Mouse (Mus musculus) heart, adult 2 months (tissue): ENCODE results near the gene Nwd2. TPM values are rescaled to one million over a fixed set of nuclear protein-coding genes. Genes with fewer than 3 reads are reported as not detected.

Experiments used
- DNase-seq, 2 experiments: peaks; one replicate each; pipeline ENCODE4 v3.0.0; 2021
- H3K27ac ChIP-seq: fragments of 200-600 bp; 2 replicates; pipeline ENCODE4 v1.8.1; 2022
- H3K27me3 ChIP-seq: fragments of 200-500 bp; 2 replicates; pipeline ENCODE4 v1.6.1; 2012; ENCODE audit warnings: mild to moderate bottlenecking, low read length, inconsistent platforms, mixed read lengths; ENCODE audit not compliant: control insufficient read depth, insufficient read depth
- H3K36me3 ChIP-seq: fragments of 200-500 bp; 2 replicates; pipeline ENCODE4 v1.6.1; 2012; ENCODE audit warnings: low read length, inconsistent platforms; ENCODE audit not compliant: control insufficient read depth, insufficient read depth
- H3K4me1 ChIP-seq: fragments of 200-500 bp; 2 replicates; pipeline ENCODE4 v1.6.1; 2011; ENCODE audit warnings: low read length; ENCODE audit not compliant: control insufficient read depth, insufficient read depth
- H3K4me3 ChIP-seq: fragments of 200-600 bp; 2 replicates; pipeline ENCODE4 v1.8.1; 2022
- H3K79me2 ChIP-seq: fragments of 200-500 bp; replicated peaks from 2 replicates; pipeline ENCODE4 v1.6.1; 2012; ENCODE audit warnings: mild to moderate bottlenecking, inconsistent platforms, low read length, moderate library complexity, mixed read lengths; ENCODE audit not compliant: control insufficient read depth, insufficient read depth
- H3K9ac ChIP-seq: fragments of 200-500 bp; 2 replicates; pipeline ENCODE4 v1.6.1; 2012; ENCODE audit warnings: low read depth, mild to moderate bottlenecking, control low read depth, inconsistent platforms, low read length, mixed read lengths
- CTCF ChIP-seq: fragments of 200-600 bp; IDR thresholded peaks from 2 replicates; pipeline ENCODE4 v1.8.1; 2022; ENCODE audit warnings: antibody characterized with exemption, mild to moderate bottlenecking, moderate library complexity
- EP300 ChIP-seq: fragments of 200-500 bp; IDR thresholded peaks from 2 replicates; pipeline ENCODE4 v1.6.1; 2011; ENCODE audit warnings: low read depth, low read length, control low read depth; ENCODE audit not compliant: insufficient read depth
- POLR2A ChIP-seq: fragments of 200-500 bp; IDR thresholded peaks from 2 replicates; pipeline ENCODE4 v1.6.1; 2011; ENCODE audit warnings: mild to moderate bottlenecking, low read depth, low read length, control low read depth; ENCODE audit not compliant: insufficient read depth
- WGBS: fragments of 180-500 bp; shearing (Covaris S2); methylation state at CpG from one replicate; pipeline ENCODE4 v1.1.7; 2018; 5-methylcytosine and 5-hydroxymethylcytosine counted together
- intact Hi-C: fragments of 180-260 bp; cut with DNase I; formaldehyde crosslinking; loops from one replicate; pipeline ENCODE4 v1.15.1; 2025
- polyA plus RNA-seq: library from polyadenylated mRNA; depleted of rRNA; stranded (reverse); fragments of >200 nt; gene quantifications from 2 replicates; pipeline ENCODE4 v1.2.3, GENCODE M21; 2012
- total RNA-seq, 2 experiments: library from RNA; stranded (reverse); gene quantifications; 2 replicates each; pipeline ENCODE4 v1.2.3; 2021

The Nwd2 gene
- total and polyA plus RNA-seq, 3 experiments: not detected

DNA sequence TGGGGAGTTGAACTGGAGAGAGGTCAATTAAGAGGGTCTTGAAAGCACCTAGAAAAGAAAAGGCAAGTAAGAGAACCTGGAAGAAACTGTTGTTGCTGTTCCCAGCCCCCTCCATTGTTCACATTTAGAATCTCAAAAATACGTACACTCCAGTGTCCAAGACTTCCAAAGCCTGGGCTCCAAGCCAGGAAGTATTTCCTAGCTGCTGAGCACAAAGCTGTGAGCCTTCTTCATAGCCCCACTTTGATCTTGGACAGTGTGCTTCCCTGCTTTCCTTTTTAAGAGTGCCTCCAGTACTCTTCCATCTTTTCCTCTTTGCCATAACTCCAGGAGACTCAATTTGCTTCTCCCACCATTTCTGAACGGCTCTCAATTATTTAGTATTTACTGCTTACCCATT is 14.3 kb upstream of the Nwd2 start:
- intact Hi-C loops: no loop called here
- Histone ChIP-seq H3K36me3 (no peaks in the 10 kb centered on the region), H3K4me1 (no peaks in the 10 kb centered on the region), H3K4me3 (no peak overlapping the region), H3K27ac (no peak overlapping the region), H3K79me2 (no peaks in the 10 kb centered on the region), H3K9ac (no peak overlapping the region), H3K27me3 (no peaks in the 10 kb centered on the region)
- no peak for TF ChIP-seq POLR2A
- TF ChIP-seq CTCF: no peak
- no peak for TF ChIP-seq EP300
- no peak for DNase-seq
- WGBS: 35% methylated on average over 2 of the region's 2 CpGs

DNA sequence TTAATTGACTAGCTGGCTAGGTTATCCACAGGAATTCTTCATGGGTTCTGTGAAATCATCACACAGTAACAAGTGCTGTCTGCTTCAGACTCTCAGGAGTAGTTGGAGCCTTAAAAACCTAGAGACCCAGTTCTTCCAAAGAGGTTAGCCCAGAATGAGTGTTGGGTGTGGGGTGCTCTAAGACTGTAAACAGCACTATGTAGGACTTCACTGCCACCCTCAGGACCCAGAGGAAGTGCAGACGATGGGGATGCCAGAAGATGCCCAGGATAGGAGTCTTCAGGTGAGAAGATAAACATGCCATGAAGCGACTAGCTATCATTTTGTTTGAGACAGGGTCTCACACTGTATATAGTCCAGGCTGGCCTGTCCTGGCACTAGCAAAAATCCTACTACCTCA is 715 bp upstream of the Nwd2 start:
- no peaks in the 10 kb centered on the region for H3K79me2 ChIP-seq
- peaks cover 15% of the 10 kb centered on the region for H3K27me3 ChIP-seq
- no peak overlapping the region for H3K4me3 ChIP-seq
- no peak overlapping the region for H3K27ac ChIP-seq
- no peak overlapping the region for H3K9ac ChIP-seq
- no peak for TF ChIP-seq CTCF
- TF ChIP-seq EP300: no peak
- TF ChIP-seq POLR2A: no peak
- no peaks in the 10 kb centered on the region for H3K36me3 ChIP-seq
- intact Hi-C loops: no loop called here
- 28% methylated on average over 2 of the region's 2 CpGs for WGBS
- DNase-seq: no peak
- H3K4me1 ChIP-seq: no peaks in the 10 kb centered on the region

DNA sequence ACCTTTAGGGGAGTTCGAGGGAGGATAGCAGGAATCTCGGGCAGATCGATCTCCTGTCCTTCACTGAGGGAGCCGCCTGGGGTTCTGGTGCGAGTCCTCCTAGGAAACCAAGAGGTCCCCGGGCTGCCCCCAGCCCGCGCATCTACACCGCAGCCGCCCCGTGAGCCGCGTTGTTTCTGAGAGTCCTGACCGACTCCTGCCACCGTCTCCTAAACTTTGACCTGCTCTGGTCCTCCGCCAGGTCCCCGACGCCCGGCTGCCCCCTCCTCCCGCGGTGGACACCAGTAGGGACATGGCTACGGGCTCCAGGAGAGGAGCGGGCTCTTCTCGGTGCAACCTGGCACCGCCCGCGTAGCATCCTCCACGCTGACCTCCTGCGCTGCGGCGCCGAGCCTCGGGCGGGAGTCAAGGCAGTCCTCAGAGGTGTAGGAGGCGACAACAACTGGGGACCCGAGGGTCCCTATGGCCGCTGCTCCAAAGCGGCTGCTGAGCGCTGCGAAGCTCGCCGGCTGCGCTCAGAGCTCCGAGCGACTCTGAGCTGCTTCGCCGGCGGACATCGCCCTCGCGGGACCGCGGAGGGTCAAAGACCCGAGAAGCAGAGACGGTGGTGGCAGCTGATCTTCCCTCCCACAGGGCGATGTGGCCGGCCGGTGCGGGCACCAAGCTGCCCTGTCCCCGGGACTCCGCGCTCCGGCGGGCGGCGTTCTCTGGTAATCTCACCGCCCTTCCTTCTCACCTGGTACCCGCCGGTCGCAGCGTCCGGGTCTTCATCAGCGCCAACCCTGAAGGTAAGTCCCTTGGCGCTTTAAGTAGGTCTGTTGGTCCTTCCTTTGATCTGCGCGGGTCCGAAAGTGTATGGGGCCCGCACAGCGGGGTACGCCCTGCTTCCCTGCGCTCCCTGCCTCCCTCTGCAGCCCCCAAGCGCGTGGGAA is 897 bp downstream of the Nwd2 start:
- Histone ChIP-seq H3K9ac (no peak overlapping the region), H3K79me2 (no peaks in the 10 kb centered on the region), H3K36me3 (no peaks in the 10 kb centered on the region), H3K4me3 (no peak overlapping the region), H3K27ac (no peak overlapping the region), H3K4me1 (no peaks in the 10 kb centered on the region), H3K27me3 (peaks cover 15% of the 10 kb centered on the region)
- TF ChIP-seq CTCF: no peak
- TF ChIP-seq EP300: no peak
- no peak for TF ChIP-seq POLR2A
- intact Hi-C loops: no loop called here
- no peak for DNase-seq
- 1% methylated on average over 83 of the region's 83 CpGs for WGBS

DNA sequence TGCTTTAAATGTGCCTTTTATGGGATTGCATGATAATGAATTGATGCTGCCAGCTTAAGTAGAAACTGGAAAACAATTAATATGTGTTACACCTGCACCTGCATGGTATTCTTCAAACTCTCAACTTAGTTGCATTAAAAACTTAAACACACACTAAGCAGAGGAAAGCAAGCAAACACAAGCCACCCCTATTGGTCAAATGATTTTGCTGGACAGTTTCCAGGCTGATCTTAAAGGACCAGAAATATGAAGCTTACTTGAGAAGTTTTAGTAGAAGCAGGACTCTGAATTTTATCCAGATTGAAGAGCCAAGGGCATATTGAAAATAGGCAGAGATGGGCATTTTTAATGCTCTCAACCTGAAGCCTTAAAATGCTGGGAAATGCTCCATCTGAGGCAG is 2.9 kb downstream of the Nwd2 start:
- Histone ChIP-seq H3K36me3 (no peaks in the 10 kb centered on the region), H3K27ac (no peak overlapping the region), H3K9ac (no peak overlapping the region), H3K27me3 (peaks cover 15% of the 10 kb centered on the region), H3K4me3 (no peak overlapping the region), H3K4me1 (no peaks in the 10 kb centered on the region), H3K79me2 (no peaks in the 10 kb centered on the region)
- TF ChIP-seq POLR2A: no peak
- TF ChIP-seq CTCF: no peak
- no peak for TF ChIP-seq EP300
- intact Hi-C loops: no loop called here
- no peak for DNase-seq

DNA sequence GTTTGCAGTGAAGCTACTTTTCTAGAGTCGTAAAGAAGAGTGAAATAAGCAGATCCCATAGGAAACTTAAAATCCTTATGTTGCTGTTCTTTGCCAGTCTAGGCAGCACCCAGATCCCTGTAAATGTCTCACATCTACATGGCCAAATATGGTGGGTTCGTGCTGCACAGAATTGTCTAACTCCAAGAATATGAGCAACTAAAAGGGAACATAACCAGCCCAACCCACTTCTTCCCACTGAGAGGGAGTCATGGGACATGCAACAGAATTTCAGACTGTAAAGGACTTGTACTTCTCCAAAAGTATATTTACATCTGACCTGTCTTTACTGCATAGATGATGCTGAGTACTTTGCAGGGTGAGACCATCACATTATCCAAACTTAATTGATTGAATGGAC is 3.8 kb downstream of the Nwd2 start:
- WGBS: 69% methylated on average over 2 of the region's 2 CpGs
- Histone ChIP-seq H3K9ac (no peak overlapping the region), H3K4me1 (no peaks in the 10 kb centered on the region), H3K36me3 (no peaks in the 10 kb centered on the region), H3K27ac (no peak overlapping the region), H3K79me2 (no peaks in the 10 kb centered on the region), H3K27me3 (peaks cover 15% of the 10 kb centered on the region), H3K4me3 (no peak overlapping the region)
- intact Hi-C loops: no loop called here
- DNase-seq: no peak
- TF ChIP-seq CTCF (no peak), POLR2A (no peak), EP300 (no peak)

DNA sequence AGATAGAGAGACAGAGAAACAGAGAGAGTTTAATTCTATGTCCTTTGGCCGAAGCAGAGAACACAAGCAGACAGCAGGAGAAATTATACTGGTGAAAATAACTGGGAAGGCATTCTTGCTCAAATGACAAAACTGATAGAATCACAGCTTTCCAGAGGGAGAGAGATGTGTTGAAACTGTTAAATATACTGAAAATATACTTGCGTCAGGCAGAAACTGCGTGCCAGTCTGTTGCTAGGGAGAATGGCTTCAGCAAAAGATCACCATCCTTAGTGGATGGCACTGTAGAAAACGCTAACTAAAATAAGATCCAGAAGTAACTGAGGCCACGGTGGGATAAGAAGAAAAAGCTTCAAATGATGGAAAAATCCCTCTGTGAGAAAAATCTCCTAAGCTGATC is 18.0 kb downstream of the Nwd2 start:
- Histone ChIP-seq H3K36me3 (no peaks in the 10 kb centered on the region), H3K79me2 (no peaks in the 10 kb centered on the region), H3K27ac (no peak overlapping the region), H3K4me1 (no peaks in the 10 kb centered on the region), H3K27me3 (no peaks in the 10 kb centered on the region), H3K4me3 (no peak overlapping the region), H3K9ac (no peak overlapping the region)
- intact Hi-C loops: no loop called here
- DNase-seq: no peak
- TF ChIP-seq POLR2A (no peak), EP300 (no peak), CTCF (no peak)
- 83% methylated on average over 5 of the region's 5 CpGs for WGBS
